Mouse (Mus musculus) NIH3T3 (cell line): ENCODE measurements at regions not wholly inside any gene's neighbourhood (a gene's known extent, or its start where the extent isn't known, plus 50 kb on each side); places are given as distances from the start of the nearest gene placed in this dataset.
"Not testable (repeated sequence)": the region's sequence is repeated elsewhere in the genome, so short reads cannot be mapped to it uniquely, and the experiment has no call there.

Experiments
- DNase-seq: peaks from one replicate; pipeline ENCODE4 v3.0.0-alpha.2; 2012; ENCODE audit warnings: low read depth

GRCm38 (mm10) chr9:4234796-4235195 is 74.5 kb downstream of the Aasdhppt start:
- no peak for DNase-seq

GRCm38 (mm10) chr9:4214571-4214970 is 94.7 kb downstream of the Aasdhppt start:
- not testable (repeated sequence) for DNase-seq

- DNase-seq = peak; percentile 44
These were observed 99.2 kb downstream of the Aasdhppt start for GRCm38 (mm10) chr9:4209987-4210476.

- not testable (repeated sequence) for DNase-seq
These were observed 116.5 kb downstream of the Aasdhppt start for GRCm38 (mm10) chr9:4192737-4193136.

- DNase-seq = not testable (repeated sequence)
These were observed 153.3 kb downstream of the Aasdhppt start for GRCm38 (mm10) chr9:4156011-4156410.

GRCm38 (mm10) chr9:4138829-4139228 is 170.4 kb downstream of the Aasdhppt start:
- DNase-seq = not testable (repeated sequence)

- DNase-seq = no peak
These were observed 216.8 kb downstream of the Aasdhppt start for GRCm38 (mm10) chr9:4092518-4092917.

GRCm38 (mm10) chr9:4082668-4083067 is 226.6 kb downstream of the Aasdhppt start:
- DNase-seq = not testable (repeated sequence)

- DNase-seq = no peak
These were observed 248.2 kb downstream of the Aasdhppt start for GRCm38 (mm10) chr9:4061037-4061436.

GRCm38 (mm10) chr9:4048749-4049148 is 260.5 kb downstream of the Aasdhppt start:
- DNase-seq = no peak

GRCm38 (mm10) chr9:4047654-4048053 is 261.6 kb downstream of the Aasdhppt start:
- DNase-seq = not testable (repeated sequence)

GRCm38 (mm10) chr9:4040871-4041665 is 268.2 kb downstream of the Aasdhppt start:
- DNase-seq = no peak

- not testable (repeated sequence) for DNase-seq
These were observed 282.1 kb downstream of the Aasdhppt start for GRCm38 (mm10) chr9:4027181-4027580.

- DNase-seq = no peak
These were observed 289.2 kb downstream of the Aasdhppt start for GRCm38 (mm10) chr9:4020093-4020492.

- no peak for DNase-seq
These were observed 312.6 kb downstream of the Aasdhppt start for GRCm38 (mm10) chr9:3996686-3997085.

GRCm38 (mm10) chr9:3988383-3988782 is 320.9 kb downstream of the Aasdhppt start:
- not testable (repeated sequence) for DNase-seq

- DNase-seq = not testable (repeated sequence)
These were observed 321.3 kb downstream of the Aasdhppt start for GRCm38 (mm10) chr9:3987971-3988370.
